Mouse (Mus musculus) liver, embryonic 11.5 days (tissue): Measurements from ENCODE around the gene Lrrc46. TPM values are rescaled to one million over a fixed set of nuclear protein-coding genes. Genes with fewer than 3 reads are reported as not detected.
A peak's percentile ranks its signal among the peaks of the same experiment; 100 is the strongest.

Experiments used
- ATAC-seq: fragments of 200-750 bp; cut with Nextera tagmentation; replicated peaks from 2 replicates; pipeline ENCODE4 v1.8.0; 2017; ENCODE audit warnings: moderate number of reproducible peaks, mild to moderate bottlenecking, moderate TSS enrichment, moderate library complexity; ENCODE audit not compliant: low FRiP score
- DNase-seq: peaks from one replicate; pipeline ENCODE4 v3.0.0-alpha.2; 2017; ENCODE audit warnings: low spot score
- H3K27ac ChIP-seq: fragments of 300-500 bp; sonication (generic); 2 replicates; pipeline ENCODE4 v1.5.1; 2014; ENCODE audit warnings: mild to moderate bottlenecking, low read depth, low read length, control low read depth
- H3K27me3 ChIP-seq: fragments of 300-500 bp; sonication (generic); replicated peaks from 2 replicates; pipeline ENCODE4 v1.6.1; 2014; ENCODE audit warnings: low read length, mixed read lengths; ENCODE audit not compliant: control insufficient read depth, insufficient read depth
- H3K36me3 ChIP-seq: fragments of 300-500 bp; sonication (generic); 2 replicates; pipeline ENCODE4 v1.6.1; 2014; ENCODE audit warnings: mild to moderate bottlenecking, low read length, moderate library complexity, mixed read lengths; ENCODE audit not compliant: control insufficient read depth, insufficient read depth
- H3K4me1 ChIP-seq: fragments of 300-500 bp; sonication (generic); replicated peaks from 2 replicates; pipeline ENCODE4 v1.6.1; 2014; ENCODE audit warnings: low read length, mixed read lengths; ENCODE audit not compliant: control insufficient read depth, insufficient read depth
- H3K4me2 ChIP-seq: fragments of 300-500 bp; sonication (generic); 2 replicates; pipeline ENCODE4 v1.6.1; 2014; ENCODE audit warnings: mild to moderate bottlenecking, control low read depth, moderate library complexity
- H3K4me3 ChIP-seq: fragments of 300-500 bp; sonication (generic); 2 replicates; pipeline ENCODE4 v1.5.1; 2014; ENCODE audit warnings: low read depth, low read length, control low read depth
- H3K9ac ChIP-seq: fragments of 300-500 bp; sonication (generic); 2 replicates; pipeline ENCODE4 v1.6.1; 2014; ENCODE audit warnings: low read depth, low read length, control low read depth
- H3K9me3 ChIP-seq: fragments of 300-500 bp; sonication (generic); 2 replicates; pipeline ENCODE4 v1.6.1; 2016; ENCODE audit warnings: low read length, inconsistent platforms, mixed read lengths; ENCODE audit not compliant: control insufficient read depth
- WGBS: fragments of 180-500 bp; shearing (Covaris S2); extraction: QIAGEN DNeasy Blood & Tissue Kit; methylation state at CpG from one replicate; pipeline ENCODE4 v1.1.7; 2014; 5-methylcytosine and 5-hydroxymethylcytosine counted together
- polyA plus RNA-seq: library from polyadenylated mRNA; unstranded; fragments of >200 nt; fragmentation: Nextera tagmentation; extraction: Ambion mirVana; gene quantifications from 2 replicates; pipeline ENCODE4 v1.2.1, GENCODE M21; 2014

The Lrrc46 gene
- polyA plus RNA-seq, 1 experiment from 2014 or later = 0.49 TPM

GRCm38 (mm10) chr11:97052219-97052646 lies 11.0 kb upstream of the Lrrc46 start:
- no peaks in the 10 kb centered on the region for H3K27me3 ChIP-seq
- WGBS = 21% methylated on average over 11 of the region's 11 CpGs
- DNase-seq = peak; percentile 49
- no peak overlapping the region for H3K27ac ChIP-seq
- H3K9me3 ChIP-seq = no peaks in the 10 kb centered on the region
- peak overlapping the region; percentile 67 for H3K4me3 ChIP-seq
- ATAC-seq = peak; percentile 69
- H3K36me3 ChIP-seq = peaks cover 17% of the 10 kb centered on the region
- H3K9ac ChIP-seq = peak overlapping the region; percentile 75
- H3K4me1 ChIP-seq = peaks cover 21% of the 10 kb centered on the region
- peak overlapping the region; percentile 94 for H3K4me2 ChIP-seq

GRCm38 (mm10) chr11:97050944-97051586 lies 9.9 kb upstream of the Lrrc46 start:
- H3K4me1 ChIP-seq = peaks cover 21% of the 10 kb centered on the region
- H3K4me3 ChIP-seq = peak overlapping the region; percentile 67
- H3K27ac ChIP-seq = peak overlapping the region; percentile 4; the same call in 1 of the 2 replicates
- ATAC-seq (peak; percentile 8; the same call in 1 of the 2 replicates), DNase-seq (no peak)
- H3K9ac ChIP-seq = peak overlapping the region; percentile 75
- peak overlapping the region; percentile 94 for H3K4me2 ChIP-seq
- peaks cover 10% of the 10 kb centered on the region for H3K36me3 ChIP-seq
- no peaks in the 10 kb centered on the region for H3K9me3 ChIP-seq
- no peaks in the 10 kb centered on the region for H3K27me3 ChIP-seq
- 19% methylated on average over 13 of the region's 13 CpGs for WGBS

GRCm38 (mm10) chr11:97050216-97050943 lies 9.2 kb upstream of the Lrrc46 start, which contains the start of gene Osbpl7:
Gene Osbpl7, plus strand, starts transcription at chr11:97050628.
- WGBS = 4% methylated on average over 18 of the region's 18 CpGs
- ATAC-seq (peak; percentile 70), DNase-seq (peak; percentile 77)
- H3K9me3 ChIP-seq = no peaks in the 10 kb centered on the region
- peak within 1 kb of the TSS; percentile 75 for H3K9ac ChIP-seq
- peak within 1 kb of the TSS; percentile 94 for H3K4me2 ChIP-seq
- no peaks in the 10 kb centered on the region for H3K27me3 ChIP-seq
- peak within 1 kb of the TSS; percentile 4 for H3K27ac ChIP-seq
- peak within 1 kb of the TSS; percentile 67 for H3K4me3 ChIP-seq
- peaks cover 7% of the 10 kb centered on the region for H3K36me3 ChIP-seq
- peaks cover 21% of the 10 kb centered on the region for H3K4me1 ChIP-seq

GRCm38 (mm10) chr11:97049492-97050085 lies 8.4 kb upstream of the Lrrc46 start:
- Histone ChIP-seq H3K4me1 (peaks cover 21% of the 10 kb centered on the region), H3K4me3 (no peak overlapping the region; the same call in 1 of the 2 replicates), H3K4me2 (no peak overlapping the region), H3K9me3 (no peaks in the 10 kb centered on the region), H3K27ac (no peak overlapping the region), H3K36me3 (peaks cover 8% of the 10 kb centered on the region), H3K27me3 (no peaks in the 10 kb centered on the region), H3K9ac (no peak overlapping the region)
- DNase-seq (no peak), ATAC-seq (no peak)
- 83% methylated on average over 6 of the region's 6 CpGs for WGBS

- no peak overlapping the region for H3K27ac ChIP-seq
- no peak for ATAC-seq
- WGBS = 85% methylated on average over 8 of the region's 8 CpGs
- no peak overlapping the region for H3K4me2 ChIP-seq
- H3K27me3 ChIP-seq = no peaks in the 10 kb centered on the region
- no peak for DNase-seq
- H3K9ac ChIP-seq = no peak overlapping the region
- peaks cover 12% of the 10 kb centered on the region for H3K36me3 ChIP-seq
- H3K4me3 ChIP-seq = no peak overlapping the region
- H3K9me3 ChIP-seq = no peaks in the 10 kb centered on the region
- peaks cover 21% of the 10 kb centered on the region for H3K4me1 ChIP-seq
Measured at GRCm38 (mm10) chr11:97048090-97048650, 7.0 kb upstream of the Lrrc46 start.

GRCm38 (mm10) chr11:97045861-97046260 lies 4.7 kb upstream of the Lrrc46 start:
- ATAC-seq (no peak), DNase-seq (no peak)
- peaks cover 11% of the 10 kb centered on the region for H3K4me1 ChIP-seq
- no peaks in the 10 kb centered on the region for H3K9me3 ChIP-seq
- no peak overlapping the region for H3K27ac ChIP-seq
- no peak overlapping the region for H3K4me2 ChIP-seq
- H3K27me3 ChIP-seq = no peaks in the 10 kb centered on the region
- WGBS = 82% methylated on average over 7 of the region's 7 CpGs
- peaks cover 12% of the 10 kb centered on the region for H3K36me3 ChIP-seq
- H3K9ac ChIP-seq = no peak overlapping the region
- H3K4me3 ChIP-seq = no peak overlapping the region

GRCm38 (mm10) chr11:97044902-97045301 lies 3.7 kb upstream of the Lrrc46 start:
- Histone ChIP-seq H3K4me3 (no peak overlapping the region), H3K4me2 (no peak overlapping the region), H3K27me3 (no peaks in the 10 kb centered on the region), H3K4me1 (peaks cover 6% of the 10 kb centered on the region), H3K9ac (no peak overlapping the region), H3K36me3 (peaks cover 12% of the 10 kb centered on the region), H3K9me3 (no peaks in the 10 kb centered on the region), H3K27ac (no peak overlapping the region)
- WGBS = 87% methylated on average over 8 of the region's 8 CpGs
- DNase-seq (no peak), ATAC-seq (no peak)

GRCm38 (mm10) chr11:97040301-97041021 lies 746 bp downstream of the Lrrc46 start:
- Histone ChIP-seq H3K9ac (0 out of 2 replicates have a peak overlapping the region, but pooled peaks have one; percentile 46), H3K9me3 (no peaks in the 10 kb centered on the region), H3K4me1 (peaks cover 6% of the 10 kb centered on the region), H3K27me3 (no peaks in the 10 kb centered on the region), H3K4me3 (peak overlapping the region; percentile 66), H3K27ac (no peak overlapping the region), H3K4me2 (peak overlapping the region; percentile 84), H3K36me3 (peaks cover 9% of the 10 kb centered on the region)
- WGBS = 36% methylated on average over 12 of the region's 12 CpGs
- no peak; the same call in 1 of the 2 replicates for ATAC-seq
- DNase-seq = no peak
